Mouse (Mus musculus) MEL (cell line): ENCODE measurements around the gene BC035044.

Experiments used
- CTCF ChIP-seq, 3 experiments: IDR thresholded peaks in 2 of 3; conservative IDR thresholded peaks in 1 of 3; 2 replicates each; pipeline ENCODE4 v1.5.1; 2011 to 2012; ENCODE audit warnings: low read length in 3 of 3, low read depth in 2 of 3, mild to moderate bottlenecking in 2 of 3, improper control_type of control experiment in 1 of 3, inconsistent platforms in 1 of 3, mixed read lengths in 1 of 3, moderate library complexity in 1 of 3; ENCODE audit not compliant: control insufficient read depth in 1 of 3, insufficient read depth in 1 of 3, poor library complexity in 1 of 3, severe bottlenecking in 1 of 3
- EP300 ChIP-seq, 2 experiments: IDR thresholded peaks; 2 replicates each; pipeline ENCODE4 v1.6.1; 2011; ENCODE audit warnings: improper control_type of control experiment in 2 of 2, low read length in 2 of 2, low read depth in 1 of 2, mild to moderate bottlenecking in 1 of 2
- HCFC1 ChIP-seq: IDR thresholded peaks from 2 replicates; pipeline ENCODE4 v1.6.1; 2012; ENCODE audit warnings: low read depth, mild to moderate bottlenecking, inconsistent platforms, low read length, improper control_type of control experiment, moderate library complexity
- MAX ChIP-seq: IDR thresholded peaks from 2 replicates; pipeline ENCODE4 v1.6.1; 2011; ENCODE audit warnings: low read length, improper control_type of control experiment
- MEF2A ChIP-seq: IDR thresholded peaks from 2 replicates; pipeline ENCODE4 v1.6.1; 2014; ENCODE audit warnings: low read depth, mild to moderate bottlenecking, inconsistent platforms, low read length, improper control_type of control experiment; ENCODE audit not compliant: poor library complexity, insufficient replicate concordance, severe bottlenecking; ENCODE audit errors: extremely low read depth
- MYC ChIP-seq: IDR thresholded peaks from 2 replicates; pipeline ENCODE4 v1.6.1; 2011; ENCODE audit warnings: low read depth, mild to moderate bottlenecking, low read length, improper control_type of control experiment, moderate library complexity
- POLR2A ChIP-seq, 2 experiments: IDR thresholded peaks; 2 replicates each; pipeline ENCODE4 v1.6.1; 2011 to 2012; ENCODE audit warnings: low read length in 2 of 2, mild to moderate bottlenecking in 2 of 2, control low read depth in 1 of 2, improper control_type of control experiment in 1 of 2, low read depth in 1 of 2, moderate library complexity in 1 of 2; ENCODE audit not compliant: control insufficient read depth in 1 of 2, insufficient read depth in 1 of 2, poor library complexity in 1 of 2
- POLR2AphosphoS5 ChIP-seq: IDR thresholded peaks from 2 replicates; pipeline ENCODE4 v1.6.1; 2012; ENCODE audit warnings: low read depth, borderline replicate concordance, mild to moderate bottlenecking, inconsistent platforms, low read length, moderate library complexity, mixed read lengths
- RAD21 ChIP-seq: IDR thresholded peaks from 2 replicates; pipeline ENCODE4 v1.6.1; 2011; ENCODE audit warnings: mild to moderate bottlenecking, low read depth, low read length, improper control_type of control experiment
- TBP ChIP-seq: IDR thresholded peaks from 2 replicates; pipeline ENCODE4 v1.8.0; 2011; ENCODE audit warnings: low read depth, low read length, improper control_type of control experiment
- UBTF ChIP-seq: IDR thresholded peaks from 2 replicates; pipeline ENCODE4 v1.6.1; 2012; ENCODE audit warnings: low read depth, mild to moderate bottlenecking, inconsistent platforms, low read length, improper control_type of control experiment, moderate library complexity, borderline replicate concordance; ENCODE audit not compliant: insufficient read depth
- ZNF384 ChIP-seq: IDR thresholded peaks from 2 replicates; pipeline ENCODE4 v1.6.1; 2012; ENCODE audit warnings: low read depth, mild to moderate bottlenecking, inconsistent platforms, low read length, improper control_type of control experiment

DNA sequence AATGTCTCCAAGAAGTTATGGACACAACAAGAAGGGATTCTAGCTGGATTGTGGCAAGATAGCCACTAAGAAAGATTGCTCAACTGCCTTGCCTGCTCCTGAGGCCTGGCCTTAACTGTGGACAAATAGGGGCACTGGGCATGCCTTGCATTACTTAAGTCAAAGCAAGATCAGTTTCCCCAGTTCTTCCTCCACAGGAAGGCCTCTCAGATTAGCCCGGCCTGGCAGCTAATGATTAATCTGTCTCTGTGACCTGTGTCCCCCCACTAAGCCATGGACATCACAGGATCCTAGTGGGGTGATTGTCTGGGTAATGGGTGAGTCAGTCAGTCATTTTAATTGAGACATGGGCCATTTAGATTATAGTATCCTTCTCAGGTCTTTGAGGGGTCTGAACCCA is 35.4 kb downstream of the BC035044 start:
- no peak for TF ChIP-seq MYC
- no peak for TF ChIP-seq POLR2A (IDR thresholded peaks at IDR 0.05; ENCODE audit: control insufficient read depth in 1 of 2, insufficient read depth in 1 of 2, low read depth in 1 of 2, low read length in 2 of 2, poor library complexity in 1 of 2)
- no peak for TF ChIP-seq MEF2A
- TF ChIP-seq UBTF = no peak
- no peak for TF ChIP-seq HCFC1
- no peak for TF ChIP-seq TBP
- TF ChIP-seq MAX = no peak
- TF ChIP-seq CTCF (IDR thresholded peaks at IDR 0.05 in 2 of 3, conservative IDR thresholded peaks at IDR 0.05 in 1 of 3; ENCODE audit: control insufficient read depth in 1 of 3, insufficient read depth in 1 of 3, low read depth in 2 of 3, low read length in 3 of 3, poor library complexity in 1 of 3, severe bottlenecking in 1 of 3) = no peak
- no peak for TF ChIP-seq RAD21
- no peak for TF ChIP-seq EP300 (IDR thresholded peaks at IDR 0.05; ENCODE audit: low read depth in 1 of 2, low read length in 2 of 2)
- TF ChIP-seq ZNF384 = no peak
- no peak for TF ChIP-seq POLR2AphosphoS5
